Comparison of ENCODE assay signal across 8 mouse cellular contexts in genomic region chr4:106678442-106679118, GRCm38 (mm10). TPM values are rescaled to one million over a fixed set of nuclear protein-coding genes. Genes with fewer than 3 reads are reported as not detected.
DNase-seq lines count a peak whose midpoint lies in the region; ATAC-seq and TF ChIP-seq lines count a peak whose summit lies in the region.

TSS of gene Ttc4 (minus strand) at chr4:106678944.

- under 1% methylated on average over 40 of the region's 43 CpGs for WGBS in forebrain, embryonic 16.5 days
- WGBS in lung, embryonic 14.5 days, result under 1% methylated on average over 43 of the region's 43 CpGs
- under 1% methylated on average over 43 of the region's 43 CpGs for WGBS in olfactory bulb, adult 2 months
- WGBS in thymus, adult 2 months, result 1% methylated on average over 43 of the region's 43 CpGs

- H3K9me3 ChIP-seq in G1E (replicated peaks), result no peaks in the 10 kb centered on the region
- no peaks in the 10 kb centered on the region for H3K9me3 ChIP-seq in forebrain, embryonic 16.5 days (ENCODE audit: control insufficient read depth, low read length)
- no peaks in the 10 kb centered on the region for H3K9me3 ChIP-seq in lung, embryonic 14.5 days (ENCODE audit: low read depth, low read length)

- DNase-seq in G1E (ENCODE audit: low spot score), result peak; percentile 92
- peak; percentile 84 to 87 for DNase-seq in cerebellum, adult 18-20 months
- DNase-seq in heart, postnatal 36 days, result peak; percentile 86 to 88
- peak; percentile 81 to 89 for DNase-seq in layer of hippocampus, adult 2 months (ENCODE audit: low spot score in 2 of 2)
- peak; percentile 97 for DNase-seq in lung, embryonic 14.5 days
- DNase-seq in thymus, adult 2 months, result peak; percentile 88

- peak; percentile 68 for TF ChIP-seq POLR2A in olfactory bulb, adult 2 months (IDR thresholded peaks at IDR 0.05; ENCODE audit: insufficient read depth, low read depth, low read length)
- peak; percentile 45; the same call in 1 of the 2 replicates for TF ChIP-seq POLR2A in thymus, adult 2 months (IDR thresholded peaks at IDR 0.05; ENCODE audit: control insufficient read depth, extremely low read depth, insufficient read depth, low read length, poor library complexity)

- peaks cover 13% of the 10 kb centered on the region for H3K27me3 ChIP-seq in G1E (ENCODE audit: insufficient read depth, low read length)
- no peaks in the 10 kb centered on the region for H3K27me3 ChIP-seq in forebrain, embryonic 16.5 days (replicated peaks; ENCODE audit: control insufficient read depth, insufficient read depth, low read length)
- H3K27me3 ChIP-seq in lung, embryonic 14.5 days (ENCODE audit: insufficient read depth, low read length), result no peaks in the 10 kb centered on the region
- no peaks in the 10 kb centered on the region for H3K27me3 ChIP-seq in thymus, adult 2 months (ENCODE audit: control insufficient read depth, insufficient read depth, low read length)

- peaks cover 38% of the 10 kb centered on the region for H3K4me1 ChIP-seq in G1E (ENCODE audit: insufficient read depth, low read depth, low read length)
- H3K4me1 ChIP-seq in forebrain, embryonic 16.5 days (replicated peaks; ENCODE audit: control insufficient read depth, insufficient read depth, low read length), result peaks cover 8% of the 10 kb centered on the region
- H3K4me1 ChIP-seq in lung, embryonic 14.5 days (ENCODE audit: insufficient read depth), result 0 out of 2 replicates have a peak, but pooled peaks cover 5% of the 10 kb centered on the region
- peaks cover 3% of the 10 kb centered on the region; the same call in 1 of the 2 replicates for H3K4me1 ChIP-seq in olfactory bulb, adult 2 months (ENCODE audit: control insufficient read depth, insufficient read depth, low read length)
- H3K4me1 ChIP-seq in thymus, adult 2 months (replicated peaks; ENCODE audit: control insufficient read depth, insufficient read depth, low read length), result peaks cover 4% of the 10 kb centered on the region; the same call in 1 of the 2 replicates

- ATAC-seq in G1E (ENCODE audit: extremely low read depth, insufficient number of reproducible peaks, low FRiP score, poor library complexity, severe bottlenecking), result peak; percentile 99
- ATAC-seq in forebrain, embryonic 16.5 days, result peak; percentile 97
- peak; percentile 99 for ATAC-seq in lung, embryonic 14.5 days (ENCODE audit: insufficient read depth)

- intact Hi-C loops in heart, postnatal 36 days (cut with DNase I), result loop anchor here (2.0 to 5.0 kb wide), 2 partner anchors 28 to 46 kb away; partner anchors contain the start of gene Pars2

- H3K4me2 ChIP-seq in forebrain, embryonic 16.5 days (ENCODE audit: low read length), result peak within 1 kb of the TSS; percentile 86
- H3K4me2 ChIP-seq in lung, embryonic 14.5 days, result peak within 1 kb of the TSS; percentile 91

- peak within 1 kb of the TSS; percentile 33; the same call in 1 of the 2 replicates for H3K27ac ChIP-seq in forebrain, embryonic 16.5 days (ENCODE audit: low read length)
- H3K27ac ChIP-seq in layer of hippocampus, adult 2 months, result 0 out of 2 replicates have a peak within 1 kb of the TSS, but pooled peaks have one; percentile 36
- H3K27ac ChIP-seq in lung, embryonic 14.5 days (ENCODE audit: low read depth), result peak within 1 kb of the TSS; percentile 60; the same call in 1 of the 2 replicates
- no peak within 1 kb of the TSS for H3K27ac ChIP-seq in olfactory bulb, adult 2 months (ENCODE audit: insufficient read depth, low read depth, low read length)
- H3K27ac ChIP-seq in thymus, adult 2 months (ENCODE audit: control insufficient read depth, insufficient read depth, low read length), result no peak within 1 kb of the TSS

- peak within 1 kb of the TSS; percentile 77 for H3K9ac ChIP-seq in forebrain, embryonic 16.5 days (replicated peaks; ENCODE audit: low read depth, low read length)
- H3K9ac ChIP-seq in lung, embryonic 14.5 days, result peak within 1 kb of the TSS; percentile 85

- H3K4me3 ChIP-seq in G1E (ENCODE audit: low read depth, low read length), result peak within 1 kb of the TSS; percentile 89
- peak within 1 kb of the TSS; percentile 83 for H3K4me3 ChIP-seq in forebrain, embryonic 16.5 days (replicated peaks; ENCODE audit: low read length)
- peak within 1 kb of the TSS; percentile 95 for H3K4me3 ChIP-seq in layer of hippocampus, adult 2 months
- H3K4me3 ChIP-seq in lung, embryonic 14.5 days (ENCODE audit: low read depth, low read length), result peak within 1 kb of the TSS; percentile 83
- H3K4me3 ChIP-seq in olfactory bulb, adult 2 months (ENCODE audit: insufficient read depth, low read depth, low read length), result peak within 1 kb of the TSS; percentile 82
- H3K4me3 ChIP-seq in thymus, adult 2 months (ENCODE audit: control insufficient read depth, insufficient read depth, low read length), result peak within 1 kb of the TSS; percentile 95

- TF ChIP-seq CTCF in G1E (IDR thresholded peaks at IDR 0.05; ENCODE audit: low read depth, low read length), result no peak
- no peak for TF ChIP-seq CTCF in layer of hippocampus, adult 2 months (conservative IDR thresholded peaks at IDR 0.05)
- TF ChIP-seq CTCF in lung, embryonic 14.5 days (IDR thresholded peaks at IDR 0.05; ENCODE audit: low read depth), result no peak
- no peak for TF ChIP-seq CTCF in olfactory bulb, adult 2 months (IDR thresholded peaks at IDR 0.05; ENCODE audit: insufficient read depth, low read depth, low read length)
- TF ChIP-seq CTCF in thymus, adult 2 months (IDR thresholded peaks at IDR 0.05; ENCODE audit: borderline replicate concordance, control insufficient read depth, extremely low read depth, insufficient read depth, low read length, poor library complexity), result peak; percentile 35; the same call in 1 of the 2 replicates

- peaks cover 40% of the 10 kb centered on the region for H3K36me3 ChIP-seq in G1E (replicated peaks)
- peaks cover 8% of the 10 kb centered on the region for H3K36me3 ChIP-seq in forebrain, embryonic 16.5 days (ENCODE audit: control insufficient read depth, insufficient read depth)
- peaks cover 30% of the 10 kb centered on the region for H3K36me3 ChIP-seq in lung, embryonic 14.5 days (ENCODE audit: insufficient read depth)
- peaks cover 12% of the 10 kb centered on the region for H3K36me3 ChIP-seq in thymus, adult 2 months (ENCODE audit: control insufficient read depth, insufficient read depth, low read length)

RNA-seq across cellular contexts. Expression of gene Ttc4, which starts in this region (rescaled TPM):
- total RNA-seq in G1E (2014; fragmentation: Nextera tagmentation) (73.6 and 90.8 TPM in 2 replicates), G1E (2017) (58.7 and 59.5 TPM in 2 replicates)
- polyA plus RNA-seq in G1E (2012), result 5.6 and 16.6 TPM in 2 replicates
- 133 and 152 TPM in 2 replicates for polyA plus RNA-seq in forebrain, embryonic 16.5 days (2015; fragmentation: Nextera tagmentation; extraction: Ambion mirVana)
- total RNA-seq in heart, postnatal 36 days (2021), result 10 to 100 TPM; 17.8 to 18.4 TPM
- 10 to 100 TPM; 50.4 to 52.7 TPM for total RNA-seq in layer of hippocampus, adult 2 months (2021)
- polyA plus RNA-seq in lung, embryonic 14.5 days (2014; fragmentation: Nextera tagmentation; extraction: Ambion mirVana), result 79.1 and 80.4 TPM in 2 replicates
- polyA plus RNA-seq in olfactory bulb, adult 2 months (2012; ENCODE audit: insufficient read depth, insufficient read length, low replicate concordance, missing spikeins), result not detected in 2 replicates
- 72.0 and 87.8 TPM in 2 replicates for polyA plus RNA-seq in thymus, adult 2 months (2012; rRNA removed)

Comparison
In these comparisons a context has a peak if more than half of its experiments do, and no peak if none do; other contexts are left out.
1. H3K27ac ChIP-seq: peak in forebrain, embryonic 16.5 days (single experiment), layer of hippocampus, adult 2 months (single experiment) and lung, embryonic 14.5 days (single experiment); none in olfactory bulb, adult 2 months (single experiment) and thymus, adult 2 months (single experiment).
2. Peak in every context shown above with its lines, with median percentiles within 50 percentile points of each other: ATAC-seq, DNase-seq and H3K4me3 ChIP-seq.